Mouse (Mus musculus) gastrocnemius, postnatal 4 days (tissue): Measurements from ENCODE around the gene Churc1. TPM values are rescaled to one million over a fixed set of nuclear protein-coding genes. Genes with fewer than 3 reads are reported as not detected.

Source experiments
- DNase-seq, 2 experiments: peaks; one replicate each; pipeline ENCODE4 v3.0.0; 2021 to 2022; ENCODE audit warnings: low spot score in 2 of 2, mixed read lengths in 2 of 2
- total RNA-seq, 2 experiments: library from RNA; stranded (reverse); gene quantifications; 2 replicates each; pipeline ENCODE4 v1.2.3; 2021

Gene Churc1
- total RNA-seq, 2 experiments from 2014 or later, result 43.1 to 45.7 TPM

GRCm38 (mm10) chr12:76825283-76825682 lies 59.9 kb downstream of the Churc1 start:
- DNase-seq, result no peak

- no peak for DNase-seq
These were observed 67.4 kb downstream of the Churc1 start for GRCm38 (mm10) chr12:76832704-76833103.

Other genes starting within 250 kb of the Churc1 start
- gene Plekhg3, start 234.6 kb upstream of the Churc1 start, total RNA-seq, result 10 to 100 TPM; 23.2 to 27.6 TPM
- gene Sptb, start 55.0 kb upstream of the Churc1 start, total RNA-seq, result 10 to 100 TPM; 92.3 to 97.7 TPM
- 10 to 100 TPM; 24.0 to 24.1 TPM for gene Fntb, start 51 bp downstream of the Churc1 start, total RNA-seq
- gene Gpx2, start 30.0 kb downstream of the Churc1 start, total RNA-seq, result not detected
- gene Rab15, start 57.4 kb downstream of the Churc1 start, total RNA-seq, result 10 to 100 TPM; 15.0 to 18.1 TPM
- gene Max, start 196.7 kb downstream of the Churc1 start, total RNA-seq, result 10 to 100 TPM; 44.4 to 50.2 TPM